9 mouse cellular contexts compared by ENCODE assay signal in the genomic region with DNA sequence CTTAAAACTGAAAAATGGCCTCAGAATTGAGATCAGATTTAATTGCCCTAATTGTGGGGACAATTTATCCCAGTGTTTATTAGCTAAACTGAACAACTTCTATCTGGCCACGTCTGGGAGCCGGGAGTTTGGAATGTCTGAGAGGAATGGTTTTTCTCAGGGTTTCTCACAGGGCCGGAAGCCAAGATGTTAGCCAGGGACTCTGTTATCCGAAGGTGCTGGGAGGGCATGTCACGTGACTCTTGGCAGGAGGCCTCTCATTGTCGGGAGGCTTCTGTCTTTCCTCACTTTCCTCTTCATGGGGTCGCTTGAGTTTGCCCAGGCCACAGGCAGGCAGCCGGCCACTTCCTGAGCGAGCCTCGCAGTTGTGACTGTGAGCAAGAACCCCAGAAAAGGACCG. TPM values are rescaled to one million over a fixed set of nuclear protein-coding genes. Genes with fewer than 3 reads are reported as not detected.
DNase-seq lines count a peak whose midpoint lies in the region; ATAC-seq and TF ChIP-seq lines count a peak whose summit lies in the region.
"Had no signal": no experiment of that assay in that cellular context is flagged by ENCODE, and none has a peak within 500 bp of the region (broad histone marks: within the 10 kb centered on the region; RNA-seq: fewer than 3 reads in every experiment).

No protein-coding gene starts in this region.

- H3K4me3 ChIP-seq in heart, postnatal 0 days (ENCODE audit: low read depth, low read length): peak overlapping the region; percentile 11; the same call in 1 of the 2 replicates
- H3K4me3 ChIP-seq in limb, embryonic 10.5 days: peak overlapping the region; percentile 19; the same call in 1 of the 2 replicates
- no peak overlapping the region for H3K4me3 ChIP-seq in stomach, embryonic 15.5 days (replicated peaks)
- H3K4me3 ChIP-seq: limb, embryonic 12.5 days had no signal

- H3K4me2 ChIP-seq in heart, postnatal 0 days (ENCODE audit: low read depth, low read length): peak overlapping the region; percentile 36
- H3K4me2 ChIP-seq in stomach, embryonic 15.5 days: no peak overlapping the region
- H3K4me2 ChIP-seq: limb, embryonic 12.5 days had no signal

- H3K27me3 ChIP-seq in heart, postnatal 0 days (ENCODE audit: control insufficient read depth, insufficient read depth, low read length): peaks cover 22% of the 10 kb centered on the region
- H3K27me3 ChIP-seq in limb, embryonic 10.5 days (ENCODE audit: low read depth, poor library complexity, severe bottlenecking): no peaks in the 10 kb centered on the region
- no peaks in the 10 kb centered on the region for H3K27me3 ChIP-seq in stomach, embryonic 15.5 days (replicated peaks)
- H3K27me3 ChIP-seq: limb, embryonic 12.5 days had no signal

- peak overlapping the region; percentile 48 for H3K27ac ChIP-seq in heart, postnatal 0 days (ENCODE audit: low read depth)
- peak overlapping the region; percentile 72 for H3K27ac ChIP-seq in limb, embryonic 10.5 days
- H3K27ac ChIP-seq in stomach, embryonic 15.5 days: peak overlapping the region; percentile 67
- H3K27ac ChIP-seq: limb, embryonic 12.5 days had no signal

- peak; percentile 76 for ATAC-seq in heart, postnatal 0 days (ENCODE audit: insufficient read depth, low read depth)
- peak; percentile 63; the same call in 1 of the 2 replicates for ATAC-seq in stomach, embryonic 15.5 days (ENCODE audit: insufficient read depth, low FRiP score, low read depth)

- WGBS in heart, postnatal 0 days: 8% methylated on average over 11 of the region's 11 CpGs
- 4% methylated on average over 11 of the region's 11 CpGs for WGBS in limb, embryonic 10.5 days
- WGBS in stomach, embryonic 15.5 days: 9% methylated on average over 11 of the region's 11 CpGs

- H3K4me1 ChIP-seq in heart, postnatal 0 days (ENCODE audit: control insufficient read depth, insufficient read depth): peaks cover 12% of the 10 kb centered on the region
- peaks cover 12% of the 10 kb centered on the region for H3K4me1 ChIP-seq in limb, embryonic 10.5 days
- peaks cover 7% of the 10 kb centered on the region for H3K4me1 ChIP-seq in stomach, embryonic 15.5 days

- H3K36me3 ChIP-seq in heart, postnatal 0 days (replicated peaks; ENCODE audit: control insufficient read depth, insufficient read depth, low read length): no peaks in the 10 kb centered on the region
- H3K36me3 ChIP-seq in limb, embryonic 10.5 days: no peaks in the 10 kb centered on the region
- no peaks in the 10 kb centered on the region for H3K36me3 ChIP-seq in stomach, embryonic 15.5 days
- H3K36me3 ChIP-seq: limb, embryonic 12.5 days had no signal

- TF ChIP-seq CTCF in heart, postnatal 0 days (IDR thresholded peaks at IDR 0.05; ENCODE audit: low read depth): no peak

- peak overlapping the region; percentile 20; the same call in 1 of the 2 replicates for H3K9ac ChIP-seq in heart, postnatal 0 days (replicated peaks; ENCODE audit: low read depth, low read length)
- H3K9ac ChIP-seq in stomach, embryonic 15.5 days: no peak overlapping the region
- H3K9ac ChIP-seq: limb, embryonic 12.5 days had no signal

- no peaks in the 10 kb centered on the region for H3K9me3 ChIP-seq in heart, postnatal 0 days (replicated peaks; ENCODE audit: control insufficient read depth, low read length)
- H3K9me3 ChIP-seq in limb, embryonic 10.5 days (replicated peaks): no peaks in the 10 kb centered on the region
- H3K9me3 ChIP-seq in stomach, embryonic 15.5 days: no peaks in the 10 kb centered on the region
- H3K9me3 ChIP-seq: limb, embryonic 12.5 days had no signal

- intact Hi-C loops in gastrocnemius, postnatal 14 days (cut with DNase I; ENCODE audit: low total_unique reads): no loop called here

- DNase-seq in 416B (ENCODE audit: low read depth): peak; percentile 4
- peak; percentile 77 for DNase-seq in embryo, embryonic 10 days (ENCODE audit: low spot score)
- DNase-seq in heart, postnatal 0 days (ENCODE audit: low spot score): peak; percentile 83
- DNase-seq in limb, embryonic 10.5 days (ENCODE audit: low spot score): peak; percentile 62
- DNase-seq in gastrocnemius, postnatal 14 days: no peak
- no peak for DNase-seq in cerebellum, adult 11 months
- no peak for DNase-seq in cerebellum, adult 9-10 months

- TF ChIP-seq EP300 in heart, postnatal 0 days (IDR thresholded peaks at IDR 0.05; ENCODE audit: low read depth): no peak

RNA-seq across cellular contexts. Expression of a gene that starts 31.7 kb away (rescaled TPM):
- 66.0 and 114 TPM in 2 replicates for total RNA-seq in heart, postnatal 0 days (2014; rRNA removed; ENCODE audit: low replicate concordance)
- polyA plus RNA-seq in heart, postnatal 0 days (2015; fragmentation: Nextera tagmentation; extraction: Ambion mirVana): 52.1 and 52.5 TPM in 2 replicates
- 24.9 and 38.2 TPM in 2 replicates for polyA plus RNA-seq in limb, embryonic 10.5 days (2016; fragmentation: Nextera tagmentation; extraction: Ambion mirVana)
- 46.8 and 48.0 TPM in 2 replicates for polyA plus RNA-seq in stomach, embryonic 15.5 days (2015; fragmentation: Nextera tagmentation; extraction: Ambion mirVana)
- 10 to 100 TPM; 17.2 to 18.5 TPM for total RNA-seq in gastrocnemius, postnatal 14 days (2021)

Comparison
In these comparisons a context has a peak if more than half of its experiments do, and no peak if none do; other contexts are left out.
1. DNase-seq: peak in 416B (single experiment), embryo, embryonic 10 days (single experiment), heart, postnatal 0 days (single experiment) and limb, embryonic 10.5 days (single experiment); none in gastrocnemius, postnatal 14 days (single experiment), cerebellum, adult 11 months (single experiment) and cerebellum, adult 9-10 months (single experiment).
2. Peak in every context shown above with its lines, with median percentiles within 50 percentile points of each other: H3K27ac ChIP-seq.